Mouse (Mus musculus): Measurements from ENCODE around the gene Zkscan6. TPM values are rescaled to one million over a fixed set of nuclear protein-coding genes. Genes with fewer than 3 reads are reported as not detected.
A peak's percentile ranks its signal among the peaks of the same experiment; 100 is the strongest.

Gene Zkscan6
- polyA plus RNA-seq, 1 experiment = 2.1 TPM

GRCm38 (mm10) chr11:65824556-65824955 lies 17.6 kb downstream of the Zkscan6 start:
- 0 out of 2 replicates have a peak, but pooled peaks cover 3% of the 10 kb centered on the region for H3K4me1 ChIP-seq (ENCODE audit: control insufficient read depth, insufficient read depth, insufficient read length, low read length)
- WGBS = 94% methylated on average over 3 of the region's 3 CpGs
- H3K4me3 ChIP-seq (ENCODE audit: low read depth, low read length) = no peak overlapping the region
- no peaks in the 10 kb centered on the region for H3K27me3 ChIP-seq (ENCODE audit: control insufficient read depth, insufficient read depth, low read length)
- H3K27ac ChIP-seq (ENCODE audit: insufficient read depth, low read depth, low read length) = no peak overlapping the region
- TF ChIP-seq CTCF (IDR thresholded peaks at IDR 0.05; ENCODE audit: extremely low read depth, insufficient read length, insufficient replicate concordance, low read depth, low read length) (no peak), POLR2A (IDR thresholded peaks at IDR 0.05; ENCODE audit: low read depth, low read length) (no peak)
- peaks cover 66% of the 10 kb centered on the region for H3K36me3 ChIP-seq (ENCODE audit: control insufficient read depth, insufficient read depth, low read length)

GRCm38 (mm10) chr11:65838999-65839398 lies 32.0 kb downstream of the Zkscan6 start:
- H3K27me3 ChIP-seq (ENCODE audit: control insufficient read depth, insufficient read depth, low read length) = no peaks in the 10 kb centered on the region
- H3K4me3 ChIP-seq (ENCODE audit: low read depth, low read length) = no peak overlapping the region
- H3K27ac ChIP-seq (ENCODE audit: insufficient read depth, low read depth, low read length) = no peak overlapping the region
- no peaks in the 10 kb centered on the region for H3K4me1 ChIP-seq (ENCODE audit: control insufficient read depth, insufficient read depth, insufficient read length, low read length)
- 77% methylated on average over 8 of the region's 8 CpGs for WGBS
- H3K36me3 ChIP-seq (ENCODE audit: control insufficient read depth, insufficient read depth, low read length) = no peaks in the 10 kb centered on the region
- TF ChIP-seq CTCF (IDR thresholded peaks at IDR 0.05; ENCODE audit: extremely low read depth, insufficient read length, insufficient replicate concordance, low read depth, low read length) = no peak
- TF ChIP-seq POLR2A (IDR thresholded peaks at IDR 0.05; ENCODE audit: low read depth, low read length) = no peak

- WGBS = 28% methylated on average over 5 of the region's 5 CpGs
- Histone ChIP-seq H3K27ac (ENCODE audit: insufficient read depth, low read depth, low read length) (no peak overlapping the region), H3K4me1 (ENCODE audit: control insufficient read depth, insufficient read depth, insufficient read length, low read length) (no peaks in the 10 kb centered on the region), H3K27me3 (ENCODE audit: control insufficient read depth, insufficient read depth, low read length) (no peaks in the 10 kb centered on the region), H3K4me3 (ENCODE audit: low read depth, low read length) (no peak overlapping the region), H3K36me3 (ENCODE audit: control insufficient read depth, insufficient read depth, low read length) (no peaks in the 10 kb centered on the region)
- no peak for TF ChIP-seq CTCF (IDR thresholded peaks at IDR 0.05; ENCODE audit: extremely low read depth, insufficient read length, insufficient replicate concordance, low read depth, low read length)
- TF ChIP-seq POLR2A (IDR thresholded peaks at IDR 0.05; ENCODE audit: low read depth, low read length) = no peak
Observed at GRCm38 (mm10) chr11:65846446-65846845, 39.5 kb downstream of the Zkscan6 start.

GRCm38 (mm10) chr11:65852066-65852465 lies 45.1 kb downstream of the Zkscan6 start:
- Histone ChIP-seq H3K27me3 (ENCODE audit: control insufficient read depth, insufficient read depth, low read length) (no peaks in the 10 kb centered on the region), H3K4me3 (ENCODE audit: low read depth, low read length) (no peak overlapping the region), H3K27ac (ENCODE audit: insufficient read depth, low read depth, low read length) (no peak overlapping the region), H3K4me1 (ENCODE audit: control insufficient read depth, insufficient read depth, insufficient read length, low read length) (no peaks in the 10 kb centered on the region), H3K36me3 (ENCODE audit: control insufficient read depth, insufficient read depth, low read length) (no peaks in the 10 kb centered on the region)
- WGBS = 0% methylated on average over 1 of the region's 1 CpGs
- no peak for TF ChIP-seq POLR2A (IDR thresholded peaks at IDR 0.05; ENCODE audit: low read depth, low read length)
- peak; percentile 19; the same call in 1 of the 2 replicates for TF ChIP-seq CTCF (IDR thresholded peaks at IDR 0.05; ENCODE audit: extremely low read depth, insufficient read length, insufficient replicate concordance, low read depth, low read length)

- Histone ChIP-seq H3K4me3 (ENCODE audit: low read depth, low read length) (no peak overlapping the region), H3K36me3 (ENCODE audit: control insufficient read depth, insufficient read depth, low read length) (no peaks in the 10 kb centered on the region), H3K4me1 (ENCODE audit: control insufficient read depth, insufficient read depth, insufficient read length, low read length) (no peaks in the 10 kb centered on the region), H3K27me3 (ENCODE audit: control insufficient read depth, insufficient read depth, low read length) (no peaks in the 10 kb centered on the region), H3K27ac (ENCODE audit: insufficient read depth, low read depth, low read length) (no peak overlapping the region)
- 13% methylated on average over 4 of the region's 4 CpGs for WGBS
- TF ChIP-seq CTCF (IDR thresholded peaks at IDR 0.05; ENCODE audit: extremely low read depth, insufficient read length, insufficient replicate concordance, low read depth, low read length) (no peak), POLR2A (IDR thresholded peaks at IDR 0.05; ENCODE audit: low read depth, low read length) (no peak)
Observed at GRCm38 (mm10) chr11:65861476-65861875, 54.5 kb downstream of the Zkscan6 start.

GRCm38 (mm10) chr11:65877146-65877775 lies 70.3 kb downstream of the Zkscan6 start:
- H3K27ac ChIP-seq (ENCODE audit: insufficient read depth, low read depth, low read length) = no peak overlapping the region
- TF ChIP-seq POLR2A (IDR thresholded peaks at IDR 0.05; ENCODE audit: low read depth, low read length) (no peak), CTCF (IDR thresholded peaks at IDR 0.05; ENCODE audit: extremely low read depth, insufficient read length, insufficient replicate concordance, low read depth, low read length) (no peak)
- H3K4me1 ChIP-seq (ENCODE audit: control insufficient read depth, insufficient read depth, insufficient read length, low read length) = no peaks in the 10 kb centered on the region
- H3K4me3 ChIP-seq (ENCODE audit: low read depth, low read length) = no peak overlapping the region
- H3K36me3 ChIP-seq (ENCODE audit: control insufficient read depth, insufficient read depth, low read length) = no peaks in the 10 kb centered on the region
- 73% methylated on average over 1 of the region's 1 CpGs for WGBS
- no peaks in the 10 kb centered on the region for H3K27me3 ChIP-seq (ENCODE audit: control insufficient read depth, insufficient read depth, low read length)

Other genes starting within 250 kb of the Zkscan6 start
- 5.6 and 13.6 TPM in 2 replicates for gene Map2k4, start 18.9 kb upstream of the Zkscan6 start, polyA plus RNA-seq (2012; rRNA removed)

Data from small intestine, adult 2 months (tissue).